Mouse (Mus musculus) liver, embryonic 12.5 days (tissue): ENCODE results near the gene Nfkbid. TPM values are rescaled to one million over a fixed set of nuclear protein-coding genes. Genes with fewer than 3 reads are reported as not detected.

ENCODE experiments used
- ATAC-seq: fragments of 200-750 bp; cut with Nextera tagmentation; 2 replicates; pipeline ENCODE4 v1.8.0; 2017; ENCODE audit warnings: moderate number of reproducible peaks, mild to moderate bottlenecking, moderate library complexity
- H3K27ac ChIP-seq: fragments of 300-500 bp; sonication (generic); 2 replicates; pipeline ENCODE4 v1.5.1; 2016; ENCODE audit warnings: mild to moderate bottlenecking
- H3K27me3 ChIP-seq: fragments of 300-500 bp; sonication (generic); replicated peaks from 2 replicates; pipeline ENCODE4 v1.6.1; 2016; ENCODE audit warnings: mild to moderate bottlenecking, moderate library complexity
- H3K36me3 ChIP-seq: fragments of 300-500 bp; sonication (generic); 2 replicates; pipeline ENCODE4 v1.6.1; 2016; ENCODE audit warnings: mild to moderate bottlenecking, moderate library complexity
- H3K4me1 ChIP-seq: fragments of 300-500 bp; sonication (generic); 2 replicates; pipeline ENCODE4 v1.6.1; 2016
- H3K4me2 ChIP-seq: fragments of 300-500 bp; sonication (generic); 2 replicates; pipeline ENCODE4 v1.6.1; 2016; ENCODE audit warnings: mild to moderate bottlenecking, moderate library complexity
- H3K4me3 ChIP-seq: fragments of 300-500 bp; sonication (generic); 2 replicates; pipeline ENCODE4 v1.5.1; 2016; ENCODE audit warnings: mild to moderate bottlenecking, moderate library complexity
- H3K9ac ChIP-seq: fragments of 300-500 bp; sonication (generic); 2 replicates; pipeline ENCODE4 v1.6.1; 2016; ENCODE audit warnings: mild to moderate bottlenecking, moderate library complexity
- H3K9me3 ChIP-seq: fragments of 300-500 bp; sonication (generic); replicated peaks from 2 replicates; pipeline ENCODE4 v1.6.1; 2016; ENCODE audit warnings: mild to moderate bottlenecking, moderate library complexity
- WGBS: fragments of 180-500 bp; shearing (Covaris S2); methylation state at CpG from one replicate; pipeline ENCODE4 v1.1.7; 2016; ENCODE audit not compliant: insufficient replicate concordance; 5-methylcytosine and 5-hydroxymethylcytosine counted together
- polyA plus RNA-seq: library from polyadenylated mRNA; unstranded; fragments of >200 nt; fragmentation: Nextera tagmentation; extraction: Ambion mirVana; gene quantifications from 2 replicates; pipeline ENCODE4 v1.2.1, GENCODE M21; 2016

The Nfkbid gene
- polyA plus RNA-seq = 1.5 and 2.1 TPM in 2 replicates

DNA sequence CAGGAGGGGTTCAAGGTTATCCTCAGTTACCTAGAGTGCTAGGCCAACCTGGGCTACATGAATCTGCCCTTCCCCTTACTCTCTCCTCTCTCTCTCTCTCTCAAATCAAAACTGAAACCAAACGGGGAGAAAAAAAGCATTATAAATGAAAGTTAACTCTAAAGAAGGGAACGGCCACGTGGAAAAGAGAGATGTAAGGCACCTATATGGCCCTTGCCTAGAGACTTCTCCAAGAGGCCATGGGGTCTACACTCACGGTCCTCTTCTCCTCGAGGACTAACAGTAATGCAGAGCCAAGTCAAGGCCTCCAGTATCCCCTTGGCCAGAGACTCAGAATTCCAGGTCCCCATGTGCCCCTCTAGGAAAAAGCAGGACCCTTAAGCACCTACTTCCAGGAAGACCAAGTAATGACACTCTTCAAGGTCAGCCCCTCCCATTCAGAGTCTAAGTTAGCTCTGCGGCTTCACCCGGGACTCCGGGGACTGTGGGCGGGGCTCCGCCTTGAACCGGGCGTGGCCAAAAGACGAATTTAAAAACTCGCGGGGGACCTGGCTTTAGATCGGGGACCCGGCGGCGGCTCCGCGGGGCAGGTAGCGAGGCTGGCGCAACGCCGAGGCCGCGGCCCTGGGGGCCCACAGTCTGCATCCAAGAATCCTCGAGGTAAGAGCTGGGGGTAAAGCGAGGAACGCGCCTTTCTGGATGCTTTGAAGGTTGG lies at the start of gene Nfkbid:
Gene Nfkbid, plus strand, starts transcription at position 558 of the 715 bp plus-strand sequence.
- H3K36me3 ChIP-seq = peaks cover 22% of the 10 kb centered on the region
- H3K4me1 ChIP-seq = peaks cover 42% of the 10 kb centered on the region
- H3K4me2 ChIP-seq = peak within 1 kb of the TSS; percentile 95
- H3K27me3 ChIP-seq = peaks cover 10% of the 10 kb centered on the region; the same call in 1 of the 2 replicates
- H3K9me3 ChIP-seq = no peaks in the 10 kb centered on the region
- H3K9ac ChIP-seq = peak within 1 kb of the TSS; percentile 60
- 7% methylated on average over 31 of the region's 31 CpGs for WGBS
- ATAC-seq = peak; percentile 36; the same call in 1 of the 2 replicates
- peak within 1 kb of the TSS; percentile 65 for H3K4me3 ChIP-seq
- H3K27ac ChIP-seq = peak within 1 kb of the TSS; percentile 66

DNA sequence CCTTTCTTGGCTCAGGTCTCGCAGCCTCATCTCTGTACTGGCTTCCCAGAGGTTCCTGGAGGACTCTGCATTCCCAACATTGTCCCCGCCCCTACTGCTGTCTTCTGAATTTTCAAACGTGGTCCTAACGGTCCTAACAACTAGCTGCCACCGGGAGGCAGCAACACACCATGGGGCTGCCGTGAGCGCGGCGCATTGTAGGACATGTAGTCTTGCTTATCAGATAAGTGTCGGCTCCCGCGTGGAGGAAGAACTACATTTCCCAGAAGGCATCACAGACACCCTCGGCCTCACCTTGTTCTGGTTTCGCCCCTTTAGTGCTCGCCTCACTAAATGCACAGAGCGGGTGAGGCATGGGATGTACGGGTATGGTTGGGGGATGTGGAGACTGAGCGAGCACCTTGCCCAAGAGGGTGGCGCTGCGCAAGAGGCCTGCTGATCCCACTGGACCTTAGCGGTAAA lies 48.0 kb upstream of the Nfkbid start:
- Histone ChIP-seq H3K9me3 (no peaks in the 10 kb centered on the region), H3K27me3 (no peaks in the 10 kb centered on the region), H3K4me3 (peak overlapping the region; percentile 48), H3K4me2 (peak overlapping the region; percentile 61), H3K36me3 (no peaks in the 10 kb centered on the region), H3K4me1 (0 out of 2 replicates have a peak, but pooled peaks cover 3% of the 10 kb centered on the region), H3K9ac (peak overlapping the region; percentile 44), H3K27ac (no peak overlapping the region)
- ATAC-seq = peak; percentile 98
- 1% methylated on average over 21 of the region's 21 CpGs for WGBS

DNA sequence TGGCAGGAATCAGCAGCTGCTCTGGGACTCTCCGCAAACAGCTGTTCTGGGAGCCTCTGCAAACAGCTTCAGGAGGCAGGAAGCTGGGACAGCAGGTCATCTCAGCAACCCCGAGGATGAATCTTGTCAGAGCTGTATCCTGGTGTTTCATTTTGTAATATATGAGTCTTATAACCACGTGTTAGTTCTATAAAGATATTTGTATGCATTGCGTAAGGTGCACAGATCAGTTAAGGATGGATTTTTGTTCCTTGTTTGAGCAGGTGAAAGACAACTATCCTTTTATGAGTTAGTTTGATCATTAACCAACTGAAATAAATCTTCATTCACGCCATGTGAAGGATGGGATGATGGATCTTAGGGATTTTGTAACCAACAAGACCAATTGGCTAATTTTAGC lies 41.5 kb upstream of the Nfkbid start:
- Histone ChIP-seq H3K36me3 (no peaks in the 10 kb centered on the region), H3K9me3 (no peaks in the 10 kb centered on the region), H3K4me3 (no peak overlapping the region), H3K4me1 (no peaks in the 10 kb centered on the region), H3K27me3 (no peaks in the 10 kb centered on the region), H3K9ac (no peak overlapping the region), H3K27ac (no peak overlapping the region), H3K4me2 (no peak overlapping the region)
- no peak for ATAC-seq
- 45% methylated on average over 5 of the region's 5 CpGs for WGBS

DNA sequence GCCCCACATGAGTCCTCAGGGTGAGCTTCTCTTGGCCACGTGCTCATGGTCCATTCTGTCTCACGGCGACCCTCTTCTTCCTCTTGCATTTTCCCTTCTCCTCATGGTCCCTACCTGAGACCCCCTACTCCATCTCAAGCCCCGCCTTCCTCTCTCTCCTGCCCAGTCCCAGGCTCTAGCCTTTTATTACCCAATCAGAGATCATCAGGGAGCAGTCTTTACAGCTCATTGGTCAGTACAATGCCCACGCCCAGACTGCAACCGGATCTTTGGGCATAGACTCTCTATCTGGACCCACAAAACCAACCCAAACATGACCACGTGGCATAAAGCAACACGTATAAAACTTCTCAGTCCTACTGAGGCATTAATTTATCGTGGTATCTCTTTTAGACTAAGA lies 37.4 kb upstream of the Nfkbid start:
- Histone ChIP-seq H3K9me3 (no peaks in the 10 kb centered on the region), H3K4me2 (no peak overlapping the region), H3K4me1 (no peaks in the 10 kb centered on the region), H3K9ac (no peak overlapping the region), H3K27ac (no peak overlapping the region), H3K4me3 (no peak overlapping the region), H3K36me3 (no peaks in the 10 kb centered on the region), H3K27me3 (no peaks in the 10 kb centered on the region)
- ATAC-seq = no peak
- 70% methylated on average over 9 of the region's 9 CpGs for WGBS

DNA sequence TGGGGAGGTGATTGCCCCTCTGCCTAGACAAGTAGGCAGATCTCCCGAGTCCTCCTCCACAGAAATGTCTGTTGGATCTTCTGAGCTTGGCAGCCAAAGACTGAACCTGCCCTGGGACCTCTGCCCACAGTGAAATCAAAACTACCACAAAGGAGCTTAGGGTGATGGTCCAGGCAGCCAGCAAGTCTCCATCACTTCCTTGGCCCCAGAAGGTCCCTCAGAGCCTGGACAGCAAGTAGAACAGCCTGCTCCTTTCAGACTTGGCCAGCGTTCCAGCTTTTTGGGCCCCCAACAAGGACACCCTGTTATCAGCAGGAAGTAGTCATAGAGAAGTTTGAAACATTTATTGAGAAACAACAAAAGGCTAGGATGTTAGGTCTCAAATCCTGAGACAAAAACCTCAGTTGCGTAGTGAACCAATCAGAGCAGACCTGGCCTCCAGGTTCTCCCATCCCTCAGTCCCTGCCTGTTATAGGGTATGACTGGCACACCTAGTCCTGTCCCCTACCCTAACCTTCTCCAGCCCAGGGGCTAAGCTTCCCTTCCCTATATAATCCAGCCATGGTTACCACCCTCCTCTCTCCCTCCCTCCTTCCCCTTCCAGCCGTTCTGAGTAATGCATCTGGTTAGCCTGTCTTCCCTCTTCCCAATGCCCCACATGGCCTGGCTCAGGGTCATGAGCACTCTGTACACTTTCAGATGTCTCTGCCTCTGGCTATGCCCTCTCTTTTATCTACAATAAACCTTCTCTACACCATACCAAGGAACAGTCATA lies 28.6 kb upstream of the Nfkbid start:
- no peak overlapping the region for H3K4me2 ChIP-seq
- H3K27ac ChIP-seq = peak overlapping the region; percentile 63; the same call in 1 of the 2 replicates
- 58% methylated on average over 4 of the region's 4 CpGs for WGBS
- no peaks in the 10 kb centered on the region for H3K36me3 ChIP-seq
- H3K27me3 ChIP-seq = no peaks in the 10 kb centered on the region
- H3K9me3 ChIP-seq = no peaks in the 10 kb centered on the region
- H3K9ac ChIP-seq = no peak overlapping the region
- no peaks in the 10 kb centered on the region for H3K4me1 ChIP-seq
- H3K4me3 ChIP-seq = no peak overlapping the region
- no peak for ATAC-seq

DNA sequence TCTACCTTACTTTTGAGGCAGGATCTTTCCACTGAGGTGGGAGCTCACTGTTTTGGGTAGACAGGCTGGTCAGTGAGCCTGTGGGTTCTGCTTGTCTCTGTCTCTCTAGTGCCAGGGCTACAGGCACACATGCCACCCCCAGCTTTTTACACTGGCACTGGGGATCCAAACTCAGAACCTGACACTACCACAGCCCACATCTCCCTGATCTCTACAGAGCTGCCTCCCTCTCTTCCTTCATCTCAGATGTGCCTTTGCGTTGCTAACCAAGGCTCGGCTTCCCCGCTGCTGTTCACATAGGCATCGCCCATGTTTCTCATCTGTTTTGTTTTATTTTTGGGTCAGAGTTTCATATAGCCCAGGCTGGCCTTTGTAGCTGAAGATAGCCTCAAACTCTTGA lies 27.9 kb upstream of the Nfkbid start:
- Histone ChIP-seq H3K9ac (no peak overlapping the region), H3K27me3 (no peaks in the 10 kb centered on the region), H3K36me3 (no peaks in the 10 kb centered on the region), H3K4me2 (no peak overlapping the region), H3K27ac (peak overlapping the region; percentile 63), H3K4me1 (no peaks in the 10 kb centered on the region), H3K4me3 (no peak overlapping the region), H3K9me3 (no peaks in the 10 kb centered on the region)
- 77% methylated on average over 4 of the region's 4 CpGs for WGBS
- no peak for ATAC-seq

DNA sequence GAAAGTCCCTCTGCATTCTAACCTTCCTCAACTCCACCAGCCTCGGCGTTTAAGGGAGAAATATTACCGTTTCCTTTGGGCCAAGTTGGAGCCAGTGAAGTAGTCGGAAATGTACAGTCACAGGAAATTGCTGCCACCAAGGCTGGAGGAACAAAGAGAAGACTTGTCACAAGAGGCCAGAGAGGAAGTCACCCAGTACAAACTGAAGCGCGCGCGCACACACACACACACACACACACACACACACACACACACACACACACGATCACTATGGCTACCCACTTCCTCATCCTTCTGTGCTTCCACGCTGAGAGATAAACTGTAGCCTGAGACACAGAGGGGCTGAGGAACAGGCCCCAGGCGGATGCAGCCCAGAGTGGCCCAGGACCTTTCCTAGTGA lies 27.2 kb upstream of the Nfkbid start:
- no peaks in the 10 kb centered on the region for H3K9me3 ChIP-seq
- H3K4me3 ChIP-seq = no peak overlapping the region
- no peaks in the 10 kb centered on the region for H3K4me1 ChIP-seq
- H3K27me3 ChIP-seq = no peaks in the 10 kb centered on the region
- 16% methylated on average over 10 of the region's 11 CpGs for WGBS
- peak overlapping the region; percentile 63 for H3K27ac ChIP-seq
- 0 out of 2 replicates have a peak overlapping the region, but pooled peaks have one; percentile 2 for H3K4me2 ChIP-seq
- ATAC-seq = peak; percentile 58
- H3K36me3 ChIP-seq = no peaks in the 10 kb centered on the region
- H3K9ac ChIP-seq = no peak overlapping the region

DNA sequence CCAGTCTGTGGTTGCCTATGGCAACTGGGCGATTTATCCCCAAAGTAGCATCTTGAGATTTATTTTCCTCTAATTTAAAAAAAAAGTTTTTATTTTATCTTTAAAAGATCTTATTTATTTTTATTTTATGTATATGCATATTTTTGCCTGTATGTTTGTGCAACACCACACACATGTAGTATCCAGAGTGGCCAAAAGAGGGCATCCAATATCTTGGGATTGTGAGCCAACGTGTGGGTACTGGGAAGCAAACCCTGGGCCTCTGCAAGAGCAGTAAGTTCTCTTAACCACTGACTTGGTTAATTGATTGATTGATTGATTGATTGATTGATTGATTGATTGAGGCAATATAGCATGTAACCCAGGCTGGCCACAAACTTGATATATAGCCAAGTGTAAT lies 26.7 kb upstream of the Nfkbid start:
- no peak for ATAC-seq
- Histone ChIP-seq H3K36me3 (no peaks in the 10 kb centered on the region), H3K4me1 (no peaks in the 10 kb centered on the region), H3K9ac (no peak overlapping the region), H3K4me3 (no peak overlapping the region), H3K4me2 (no peak overlapping the region), H3K27ac (no peak overlapping the region), H3K9me3 (no peaks in the 10 kb centered on the region), H3K27me3 (no peaks in the 10 kb centered on the region)
- 38% methylated on average over 2 of the region's 2 CpGs for WGBS

DNA sequence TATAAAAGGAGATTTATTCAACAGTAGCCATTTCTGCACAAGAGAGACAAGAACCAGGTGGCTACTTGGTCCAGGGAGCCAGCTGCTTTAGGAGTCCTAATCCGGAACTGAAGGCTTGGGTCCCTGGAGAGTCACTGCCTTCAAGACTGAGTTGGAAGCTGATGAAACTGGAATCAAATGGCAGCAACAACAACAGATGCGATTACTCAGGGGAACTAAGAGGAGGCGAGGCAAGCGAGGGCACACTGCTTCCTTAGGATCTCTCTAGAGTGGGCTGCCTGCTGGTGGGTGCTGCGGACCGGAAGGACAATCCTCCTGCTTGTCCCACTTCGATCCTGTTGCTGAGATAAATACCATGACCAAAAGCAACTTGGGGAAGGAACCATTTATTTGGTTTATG lies 21.9 kb upstream of the Nfkbid start:
- 58% methylated on average over 7 of the region's 7 CpGs for WGBS
- Histone ChIP-seq H3K27ac (no peak overlapping the region), H3K9me3 (no peaks in the 10 kb centered on the region), H3K36me3 (no peaks in the 10 kb centered on the region), H3K9ac (no peak overlapping the region), H3K4me3 (no peak overlapping the region), H3K4me2 (no peak overlapping the region), H3K27me3 (no peaks in the 10 kb centered on the region), H3K4me1 (no peaks in the 10 kb centered on the region)
- no peak for ATAC-seq

DNA sequence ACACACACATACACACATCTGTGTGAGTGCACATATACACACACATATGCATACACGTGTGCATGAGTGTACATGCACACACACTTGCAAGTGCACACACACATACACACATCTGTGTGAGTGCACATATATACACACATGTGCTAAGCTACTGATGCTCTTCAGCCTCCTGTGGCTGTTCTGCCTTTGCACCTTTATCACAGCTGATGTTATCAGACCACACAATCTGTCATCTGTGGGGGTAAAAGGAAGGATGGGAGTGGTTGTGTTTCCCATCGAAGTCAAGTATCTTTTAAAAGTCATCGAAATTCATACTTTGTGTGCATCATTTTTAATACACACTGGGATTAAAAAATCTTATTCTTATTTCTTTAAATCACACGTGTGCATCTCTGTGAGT lies 19.2 kb upstream of the Nfkbid start:
- H3K9me3 ChIP-seq = no peaks in the 10 kb centered on the region
- no peak overlapping the region for H3K4me2 ChIP-seq
- H3K27ac ChIP-seq = no peak overlapping the region
- 56% methylated on average over 4 of the region's 4 CpGs for WGBS
- no peak overlapping the region for H3K4me3 ChIP-seq
- no peaks in the 10 kb centered on the region for H3K36me3 ChIP-seq
- no peaks in the 10 kb centered on the region for H3K27me3 ChIP-seq
- no peak overlapping the region for H3K9ac ChIP-seq
- no peak for ATAC-seq
- no peaks in the 10 kb centered on the region for H3K4me1 ChIP-seq

DNA sequence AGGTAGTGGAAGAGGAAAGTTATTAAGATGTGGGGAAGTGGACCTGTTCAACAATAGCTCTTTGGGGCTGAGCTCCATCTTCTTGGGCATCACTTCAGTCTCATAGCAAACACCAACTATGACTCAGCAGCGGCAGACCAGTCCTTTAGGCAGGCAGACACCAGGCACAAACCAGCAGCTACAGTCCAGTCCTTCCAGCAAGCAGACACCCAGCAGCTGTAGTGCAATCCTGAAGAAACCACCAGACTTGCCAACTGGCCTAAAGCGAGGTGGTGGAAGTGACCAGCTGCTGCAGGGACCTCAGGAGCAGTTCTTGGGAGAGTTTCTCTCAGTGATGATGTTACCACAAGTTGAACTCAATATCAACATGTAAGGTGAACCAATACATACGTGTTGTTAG lies 12.9 kb upstream of the Nfkbid start:
- ATAC-seq = no peak
- 56% methylated on average over 3 of the region's 3 CpGs for WGBS
- Histone ChIP-seq H3K4me2 (no peak overlapping the region), H3K36me3 (no peaks in the 10 kb centered on the region), H3K9me3 (no peaks in the 10 kb centered on the region), H3K9ac (no peak overlapping the region), H3K27me3 (no peaks in the 10 kb centered on the region), H3K4me1 (no peaks in the 10 kb centered on the region), H3K27ac (no peak overlapping the region), H3K4me3 (no peak overlapping the region)

DNA sequence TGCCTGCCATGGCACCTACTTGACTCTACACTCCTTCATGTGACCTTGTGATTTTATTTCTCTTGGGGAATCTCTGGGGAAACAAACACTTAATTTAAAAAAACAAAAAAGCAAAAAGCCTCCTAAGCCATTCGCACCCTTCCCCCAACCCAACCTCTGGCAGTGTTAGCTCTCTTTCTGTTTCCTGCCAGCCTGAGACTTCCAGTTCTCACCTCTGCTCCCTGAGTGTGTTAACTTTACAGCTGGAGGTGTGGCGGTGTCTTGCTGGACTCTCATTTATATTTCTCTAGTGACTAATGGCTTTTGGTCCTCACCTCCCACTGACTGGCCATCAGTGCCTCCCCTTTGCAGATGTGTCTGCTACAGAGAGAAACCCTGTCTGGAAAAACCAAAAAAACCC lies 11.7 kb upstream of the Nfkbid start:
- WGBS = 61% methylated on average over 2 of the region's 2 CpGs
- no peaks in the 10 kb centered on the region for H3K27me3 ChIP-seq
- H3K4me1 ChIP-seq = no peaks in the 10 kb centered on the region; the same call in 1 of the 2 replicates
- no peak overlapping the region for H3K9ac ChIP-seq
- no peaks in the 10 kb centered on the region for H3K36me3 ChIP-seq
- H3K4me2 ChIP-seq = no peak overlapping the region
- H3K4me3 ChIP-seq = no peak overlapping the region
- ATAC-seq = no peak
- no peaks in the 10 kb centered on the region for H3K9me3 ChIP-seq
- H3K27ac ChIP-seq = no peak overlapping the region
